Mouse (Mus musculus) cortical plate, adult 2 months (tissue): ENCODE data around the gene Cdh24.
A peak's percentile ranks its signal among the peaks of the same experiment; 100 is the strongest.

Source experiments
- CTCF ChIP-seq: fragments of 200-500 bp; IDR thresholded peaks from 2 replicates; pipeline ENCODE4 v1.5.1; 2011; ENCODE audit warnings: mild to moderate bottlenecking, control low read depth, low read length; ENCODE audit not compliant: insufficient read depth; ENCODE audit errors: extremely low read depth
- POLR2A ChIP-seq: fragments of 200-500 bp; IDR thresholded peaks from 2 replicates; pipeline ENCODE4 v1.6.1; 2011; ENCODE audit warnings: mild to moderate bottlenecking, low read length, control low read depth; ENCODE audit not compliant: insufficient read depth; ENCODE audit errors: extremely low read depth

DNA sequence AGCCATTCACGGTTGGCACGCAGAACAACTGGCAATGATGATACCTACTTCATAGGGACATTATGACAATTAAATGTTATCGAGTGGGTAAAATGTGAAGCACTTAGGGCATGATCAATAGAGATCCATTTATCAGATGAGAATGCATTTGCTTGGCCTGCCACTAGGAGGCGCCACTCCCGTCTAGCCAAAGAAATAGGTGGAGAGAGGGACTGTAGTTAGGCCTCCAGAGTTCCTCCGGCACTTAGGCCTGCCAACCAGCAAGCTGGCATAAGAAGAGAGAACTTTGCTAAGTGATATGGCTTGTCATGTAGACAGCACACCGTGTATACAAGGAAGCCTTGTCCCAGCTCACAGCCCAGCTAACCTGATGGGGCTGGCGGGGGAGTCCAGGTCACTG lies 4.2 kb downstream of the Cdh24 start:
- peak; percentile 85 for TF ChIP-seq CTCF
- TF ChIP-seq POLR2A, result no peak
